Mouse (Mus musculus) adrenal gland, adult 18-20 months (tissue): ENCODE measurements at regions not wholly inside any gene's neighbourhood (a gene's known extent, or its start where the extent isn't known, plus 50 kb on each side); places are given as distances from the start of the nearest gene placed in this dataset.

Source experiments
- DNase-seq, 2 experiments: peaks; one replicate each; pipeline ENCODE4 v3.0.0; 2021 to 2022; ENCODE audit warnings: low spot score in 2 of 2

DNA sequence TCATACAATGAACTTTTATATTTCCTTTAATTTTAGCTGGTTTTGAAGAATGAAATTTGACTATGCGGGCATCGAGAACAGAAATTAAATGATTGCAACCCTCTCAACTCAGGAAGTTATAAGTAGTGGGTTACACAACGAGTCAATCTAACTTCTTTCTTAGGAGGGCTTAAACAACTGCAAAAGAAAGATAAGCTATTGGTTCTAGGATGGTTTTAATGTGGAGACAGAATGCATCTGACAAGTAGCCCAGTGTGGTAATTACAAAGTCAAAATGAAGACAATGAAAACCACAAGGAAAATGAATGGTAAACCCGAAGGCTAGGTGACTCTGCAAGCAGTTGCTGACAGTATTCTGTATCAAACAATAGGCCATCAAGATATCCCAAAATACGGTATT is 598.0 kb upstream of the Arid1b start:
- no peak for DNase-seq

DNA sequence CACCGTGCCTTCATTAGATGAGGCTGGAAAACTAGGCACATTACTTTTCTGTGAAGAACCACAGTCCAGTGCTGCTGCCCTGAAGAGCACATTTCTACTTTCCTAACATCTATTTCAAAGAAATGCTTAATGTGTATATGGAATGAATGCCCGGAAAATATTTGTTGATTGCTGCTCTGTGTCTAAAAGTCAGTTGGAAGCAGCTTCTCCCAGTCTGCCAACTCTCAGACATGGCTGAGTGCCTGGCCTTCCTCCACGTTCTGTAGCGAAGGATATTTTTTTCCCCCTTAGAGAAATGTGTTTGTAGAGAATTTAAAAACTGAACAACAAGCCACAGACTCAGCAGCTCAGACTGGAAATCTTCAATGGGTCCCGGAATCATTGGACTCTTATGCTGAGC is 576.4 kb upstream of the Arid1b start:
- no peak for DNase-seq

DNA sequence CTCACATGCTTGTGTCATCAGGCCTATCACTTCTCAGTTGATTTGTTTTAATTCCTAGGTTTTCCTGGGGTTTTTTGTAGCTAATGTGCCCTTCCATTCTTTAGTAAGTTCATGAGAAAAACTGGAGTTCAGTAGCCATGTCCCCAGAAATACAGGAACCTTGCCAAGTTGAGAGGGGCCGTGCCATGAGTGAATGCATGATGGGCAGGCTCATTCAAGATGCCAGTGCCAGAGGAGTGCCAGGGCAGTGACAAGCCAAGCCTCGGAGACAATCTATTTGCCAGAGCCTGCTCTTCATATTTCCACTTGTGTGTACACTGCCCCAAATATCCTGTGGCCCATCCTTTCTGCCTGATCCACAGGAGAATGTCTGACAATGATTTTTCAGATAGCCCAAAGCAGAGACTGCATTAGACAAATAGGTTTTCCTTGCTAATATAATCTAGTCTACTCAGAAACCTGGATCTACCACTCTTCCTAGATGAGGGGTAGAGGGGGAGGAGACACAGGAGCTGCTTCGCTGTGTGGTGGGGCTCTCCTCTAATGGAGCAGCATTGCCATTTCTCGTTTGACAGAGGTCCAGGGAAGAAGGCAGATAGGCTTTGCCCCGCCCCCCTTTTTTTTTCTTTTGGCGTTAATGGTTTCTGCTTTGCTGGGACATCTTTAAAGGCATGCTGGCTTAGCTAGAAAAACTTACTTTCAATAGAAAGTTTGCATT is 569.5 kb upstream of the Arid1b start:
- no peak for DNase-seq

DNA sequence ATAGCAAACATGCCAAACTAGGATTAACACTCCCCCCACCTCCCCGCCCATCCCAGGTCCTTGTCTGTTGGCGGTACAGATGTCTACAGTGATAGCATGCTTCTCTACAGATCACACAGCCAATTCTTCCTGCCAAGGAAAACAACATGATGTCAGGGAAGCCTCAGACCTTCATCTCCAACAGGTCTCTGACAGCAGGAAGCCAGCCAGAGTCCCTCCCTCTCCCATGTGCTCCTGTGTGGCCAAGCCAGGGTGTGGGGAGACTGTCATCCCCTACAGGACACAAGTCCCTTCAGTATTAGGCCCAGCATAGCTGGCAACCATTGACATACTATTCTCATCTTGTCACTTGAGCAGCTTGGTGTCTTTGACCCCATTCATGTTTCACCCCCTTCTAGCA is 568.8 kb upstream of the Arid1b start:
- no peak for DNase-seq

DNA sequence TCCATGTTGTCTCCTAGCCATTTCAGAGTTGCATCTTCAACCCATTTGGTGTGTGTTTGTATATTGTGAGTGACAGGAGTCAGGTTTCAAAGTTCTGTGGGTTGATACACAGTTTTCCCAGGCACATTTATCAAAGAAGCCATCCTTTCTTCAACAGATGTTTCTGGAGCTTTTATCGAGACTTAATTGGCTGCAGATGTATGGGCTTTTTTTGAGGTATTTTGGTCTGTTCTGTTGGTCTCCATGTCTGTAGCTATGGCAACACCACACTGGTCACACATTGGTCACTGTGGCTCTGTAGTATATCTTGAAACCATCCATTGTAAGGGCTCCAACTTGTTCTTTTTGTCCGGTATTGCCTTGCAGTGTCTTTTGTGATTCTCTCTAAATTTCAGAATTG is 565.1 kb upstream of the Arid1b start:
- no peak for DNase-seq

DNA sequence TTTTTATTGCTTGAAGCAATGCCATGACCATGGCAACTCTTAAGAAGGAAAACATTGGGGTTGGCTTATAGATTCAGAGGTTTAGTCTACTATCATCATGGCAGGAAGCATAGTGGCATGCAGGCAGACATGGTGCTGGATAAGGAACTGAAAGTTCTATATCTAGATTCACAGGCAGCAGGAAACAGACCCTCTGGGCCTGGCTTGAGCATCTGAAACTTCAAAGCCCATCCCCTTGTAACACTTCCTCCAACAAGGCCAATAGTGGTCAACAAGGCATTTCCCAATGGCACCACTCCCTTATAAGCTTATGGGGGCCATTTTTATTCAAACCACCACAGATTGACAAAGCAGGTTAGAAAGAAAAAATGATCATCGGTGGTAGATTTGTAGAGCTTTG is 548.5 kb upstream of the Arid1b start:
- no peak for DNase-seq

DNA sequence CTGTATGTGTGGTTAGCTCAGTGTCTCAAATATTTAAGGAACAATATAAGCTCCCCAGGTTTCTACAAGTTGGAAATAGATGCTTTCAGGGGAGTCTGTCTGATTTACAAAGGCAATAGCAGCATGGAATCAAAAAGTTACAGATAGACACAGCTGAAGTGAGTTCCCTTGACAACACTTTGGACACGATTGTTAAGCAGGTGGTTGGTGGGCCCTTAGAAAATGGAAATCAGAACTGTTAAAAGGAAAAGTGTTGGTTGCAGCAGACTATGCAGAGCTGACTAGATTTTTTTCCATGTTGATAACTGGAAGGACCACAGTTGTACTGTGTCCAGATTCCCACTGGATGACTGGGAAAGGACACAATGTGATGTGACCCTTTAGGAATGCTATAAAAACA is 536.6 kb upstream of the Arid1b start:
- DNase-seq, result no peak

DNA sequence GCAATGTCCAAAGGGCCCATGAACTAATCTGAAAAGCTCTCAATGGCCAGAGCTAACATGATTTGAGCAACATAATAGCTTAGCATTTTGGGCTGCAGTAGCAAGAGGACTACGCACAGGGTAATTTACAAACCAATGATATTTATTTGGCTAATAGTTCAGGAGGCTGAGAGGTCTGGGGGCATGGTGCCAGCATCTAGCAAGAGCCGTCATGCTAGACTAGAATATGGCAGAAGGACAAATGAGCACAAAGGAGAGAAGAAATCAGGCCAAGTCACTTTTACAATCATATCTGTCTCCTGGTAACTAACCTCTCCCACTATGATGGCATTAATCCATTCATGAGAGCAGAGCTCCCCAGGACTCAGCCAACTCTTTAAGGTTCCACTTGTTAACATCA is 532.6 kb upstream of the Arid1b start:
- DNase-seq, result no peak

DNA sequence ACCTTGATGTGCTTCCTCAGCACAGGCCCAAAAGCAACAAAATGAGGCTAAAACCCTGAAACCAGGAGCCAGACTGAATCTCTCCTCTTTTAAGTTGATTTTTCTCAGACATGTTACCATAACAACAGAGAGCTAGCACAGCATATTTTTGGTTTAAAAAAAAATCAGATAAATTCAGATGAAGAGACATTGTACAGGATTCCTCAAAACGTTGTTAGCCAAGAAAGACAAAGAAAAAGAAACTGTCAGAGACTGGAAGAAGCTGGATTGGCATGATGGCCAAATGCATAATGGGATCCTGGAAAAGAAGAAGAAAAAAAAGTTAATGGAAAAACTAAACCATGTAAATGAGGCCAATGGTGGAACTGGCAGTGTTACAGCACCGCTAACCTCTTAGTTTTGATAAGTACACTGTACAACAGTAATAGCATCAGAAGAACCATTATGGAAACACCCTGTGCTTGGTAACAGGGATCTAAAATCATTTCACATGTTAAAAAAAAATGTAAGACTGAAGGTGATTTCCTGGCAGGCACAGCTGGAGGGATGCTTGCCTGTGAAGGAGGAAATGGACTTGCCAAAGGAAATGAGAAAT is 529.7 kb upstream of the Arid1b start:
- no peak for DNase-seq

DNA sequence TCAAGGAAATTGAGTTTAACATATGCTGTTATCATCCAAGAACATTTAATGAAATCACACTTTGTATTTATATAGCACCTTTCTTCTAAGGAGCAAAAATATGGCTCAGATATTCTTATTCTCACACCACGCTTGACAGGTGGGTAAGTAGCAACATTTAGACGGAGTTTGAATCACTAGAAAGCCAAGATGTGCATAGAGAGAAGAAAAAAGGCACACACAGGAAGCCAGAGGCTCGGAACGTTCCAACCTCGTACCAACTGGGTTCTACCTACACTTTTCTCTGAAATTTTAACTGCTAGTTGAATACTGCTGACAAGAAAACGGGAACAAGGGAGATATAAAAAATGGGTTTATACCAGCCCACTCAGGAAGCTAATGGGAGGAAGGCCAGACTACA is 528.4 kb upstream of the Arid1b start:
- DNase-seq, result no peak

DNA sequence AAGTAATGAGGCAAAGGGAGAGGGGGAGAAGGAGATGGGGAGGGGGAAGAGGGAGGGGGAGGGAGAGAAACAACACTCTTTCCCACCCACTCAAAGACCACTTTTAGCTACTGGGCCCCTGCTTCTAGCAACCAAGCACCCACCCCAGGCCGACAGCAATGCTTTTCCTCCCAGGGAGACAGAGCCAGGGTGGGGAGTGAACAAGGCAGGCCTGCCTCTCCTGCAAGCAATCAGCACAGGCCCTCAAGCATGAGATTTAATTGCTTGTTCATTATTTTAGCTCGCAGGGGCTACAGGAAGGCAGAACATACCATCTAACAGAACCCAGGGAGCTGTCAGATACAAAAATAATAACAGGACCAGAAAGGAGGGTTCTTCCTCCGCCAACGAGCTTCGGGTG is 521.7 kb upstream of the Arid1b start:
- no peak for DNase-seq

DNA sequence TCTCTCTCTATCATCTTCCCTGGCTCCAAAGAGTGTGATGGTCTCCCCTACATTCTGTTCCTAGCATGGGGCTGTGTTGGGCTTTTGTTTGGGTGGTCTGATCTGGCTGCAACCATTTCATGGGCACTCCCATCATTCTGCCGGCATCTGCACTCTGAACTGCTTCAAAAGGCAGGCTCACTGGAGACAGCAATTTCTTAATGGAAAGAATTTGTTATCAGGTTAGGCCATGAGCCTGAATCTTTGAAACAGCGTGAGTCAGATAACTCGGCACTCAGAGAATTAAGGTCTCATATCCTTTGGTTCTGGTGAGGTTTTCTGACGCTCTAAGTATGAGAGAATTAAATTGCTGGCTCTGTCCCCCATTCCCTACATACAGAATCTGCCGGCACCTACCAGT is 519.8 kb upstream of the Arid1b start:
- DNase-seq, result no peak

DNA sequence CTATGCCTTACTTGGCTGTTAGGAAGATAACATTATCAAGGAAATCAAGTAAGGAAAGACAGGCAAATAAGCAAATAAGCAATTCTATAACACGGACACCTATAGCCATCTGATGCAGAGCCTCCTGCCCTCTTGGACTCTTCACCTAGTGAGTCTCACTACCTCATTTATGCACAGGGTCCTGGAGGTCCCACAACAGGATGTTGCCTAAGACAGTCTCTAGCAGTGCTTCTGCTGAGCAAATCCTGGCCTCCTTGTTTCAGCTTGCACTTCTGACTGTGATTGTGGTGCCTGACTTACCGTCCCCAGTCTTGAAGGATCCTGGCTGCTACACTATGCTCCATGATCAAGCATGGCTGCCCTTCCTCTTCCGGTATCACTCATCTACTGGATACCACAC is 518.5 kb upstream of the Arid1b start:
- DNase-seq, result no peak

DNA sequence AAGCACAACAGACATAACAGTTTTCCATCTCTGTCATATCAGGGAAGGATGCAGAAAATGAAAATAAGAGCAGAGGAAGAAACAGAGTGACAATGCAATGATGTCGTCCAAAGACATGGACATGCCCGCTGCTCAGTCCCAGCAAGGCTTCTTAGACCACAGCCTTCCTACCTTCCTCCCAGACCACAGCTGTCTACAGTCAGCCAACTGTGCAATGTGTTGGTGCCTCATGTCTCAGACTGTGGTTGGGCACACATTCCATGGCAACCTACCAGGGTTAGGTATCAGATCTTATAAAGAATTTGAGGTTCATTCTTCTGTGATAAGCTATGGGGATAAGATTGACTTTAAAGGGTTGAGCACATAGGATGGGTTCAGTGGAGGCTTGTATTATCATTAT is 499.7 kb upstream of the Arid1b start:
- DNase-seq, result no peak

DNA sequence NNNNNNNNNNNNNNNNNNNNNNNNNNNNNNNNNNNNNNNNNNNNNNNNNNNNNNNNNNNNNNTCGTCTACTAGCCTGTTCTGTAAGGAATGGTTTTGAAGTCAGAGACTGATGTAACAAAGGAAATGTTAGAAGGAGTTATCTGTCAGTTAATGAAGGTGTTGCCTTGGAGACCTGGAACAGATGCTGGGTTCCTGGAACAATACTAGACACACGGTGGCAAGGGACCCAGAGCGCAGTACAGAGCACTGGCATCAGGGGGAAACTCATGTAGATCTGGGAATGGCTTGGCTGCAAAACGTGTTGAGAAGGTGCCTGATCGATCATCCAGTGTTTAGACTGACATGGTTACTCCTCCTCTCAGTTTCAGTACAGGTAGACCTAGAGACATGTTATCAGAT is 493.6 kb upstream of the Arid1b start:
- no peak for DNase-seq

DNA sequence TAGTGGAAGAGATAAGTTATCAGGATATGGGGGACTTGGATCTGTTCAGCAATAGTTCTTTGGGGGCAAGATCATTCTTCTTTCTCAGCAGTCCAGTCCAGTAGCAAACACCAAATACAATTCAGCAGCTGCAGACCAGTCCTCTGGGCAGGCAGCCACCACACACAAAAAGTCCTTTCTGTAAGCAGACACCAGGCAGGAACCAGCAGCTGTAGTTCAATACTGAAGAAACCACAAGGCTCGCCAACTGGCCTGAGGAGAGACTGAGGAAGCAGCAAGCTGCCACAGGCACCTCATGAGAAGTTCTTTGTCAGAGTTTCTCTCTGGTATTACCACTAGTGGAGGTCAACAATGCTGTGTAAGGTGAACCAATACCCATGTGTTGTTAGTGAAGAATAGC is 493.1 kb upstream of the Arid1b start:
- no peak for DNase-seq

DNA sequence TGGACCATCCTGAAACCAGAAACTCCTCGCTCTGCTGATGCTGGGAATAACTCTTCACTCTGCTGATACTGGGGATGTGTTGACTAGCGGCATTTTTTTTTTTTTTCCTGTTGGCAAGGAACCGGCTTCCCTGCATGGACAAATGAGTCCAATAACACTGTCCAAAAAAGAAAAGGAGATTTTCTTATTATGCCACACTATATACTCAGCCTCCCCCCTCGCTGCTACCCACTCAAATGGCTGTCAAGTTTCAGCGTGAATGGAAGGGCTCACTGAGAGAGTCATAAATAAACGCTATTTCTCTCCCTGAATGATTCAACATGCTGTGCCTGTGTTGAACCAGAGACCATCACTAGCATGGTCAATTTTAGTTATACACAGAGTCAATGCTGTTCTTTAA is 489.2 kb upstream of the Arid1b start:
- DNase-seq, result no peak

DNA sequence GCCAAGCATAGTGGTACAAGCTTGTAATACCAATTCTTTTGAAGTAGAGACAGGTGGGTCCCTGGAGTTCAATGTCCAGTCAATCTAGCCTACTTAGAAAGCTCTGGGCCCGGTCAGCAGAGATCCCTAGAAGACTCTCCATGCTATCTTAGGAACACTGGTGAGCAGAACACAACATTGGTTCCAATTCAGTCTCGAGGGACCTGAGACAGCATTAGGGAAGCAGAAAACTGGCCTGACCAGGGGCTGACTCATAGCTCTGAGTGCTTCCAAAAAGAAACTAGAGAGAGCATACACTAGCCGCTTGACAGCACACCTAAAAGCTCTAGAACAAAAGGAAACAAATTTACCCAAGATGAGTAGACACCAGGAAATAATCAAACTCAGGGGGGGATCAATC is 484.6 kb upstream of the Arid1b start:
- DNase-seq, result no peak

DNA sequence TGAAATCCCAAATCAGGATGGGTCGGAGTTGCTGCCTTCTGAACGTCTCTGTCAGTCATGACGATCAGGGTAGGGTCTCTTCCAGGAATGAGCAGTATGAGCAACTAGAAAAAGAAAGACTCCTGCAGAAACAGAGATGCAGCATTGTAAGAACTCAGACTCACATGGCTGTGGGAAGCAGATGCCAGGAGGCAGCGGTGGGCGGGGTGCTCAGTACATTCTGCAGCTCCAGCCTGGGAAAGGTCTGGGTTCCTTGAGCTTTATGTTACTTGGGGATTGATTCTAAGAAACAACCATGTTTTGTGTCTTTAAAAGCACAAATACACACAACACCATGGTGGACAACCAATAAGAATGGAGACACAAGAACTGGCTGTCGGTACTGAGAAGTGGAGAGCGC is 478.0 kb upstream of the Arid1b start:
- no peak for DNase-seq

DNA sequence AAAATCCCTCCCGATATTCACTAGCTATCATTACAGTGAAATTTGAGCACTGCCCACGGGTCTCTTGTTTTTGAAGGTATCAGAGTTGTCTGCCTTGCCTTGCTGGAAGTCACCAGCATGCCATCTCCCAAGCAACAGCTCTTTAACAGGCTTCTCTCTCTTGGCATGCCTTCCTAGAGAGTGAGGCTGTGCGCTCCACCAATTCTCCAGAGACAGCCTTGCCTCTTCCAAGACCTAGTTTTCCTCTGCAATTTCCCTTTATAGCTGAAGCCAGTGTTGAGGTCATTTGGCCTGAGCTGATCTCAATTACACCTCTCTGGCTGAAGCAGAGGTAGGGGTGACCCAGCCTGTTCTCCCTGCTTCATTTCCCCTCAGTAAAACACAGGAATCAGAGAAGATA is 477.3 kb upstream of the Arid1b start:
- DNase-seq, result no peak

DNA sequence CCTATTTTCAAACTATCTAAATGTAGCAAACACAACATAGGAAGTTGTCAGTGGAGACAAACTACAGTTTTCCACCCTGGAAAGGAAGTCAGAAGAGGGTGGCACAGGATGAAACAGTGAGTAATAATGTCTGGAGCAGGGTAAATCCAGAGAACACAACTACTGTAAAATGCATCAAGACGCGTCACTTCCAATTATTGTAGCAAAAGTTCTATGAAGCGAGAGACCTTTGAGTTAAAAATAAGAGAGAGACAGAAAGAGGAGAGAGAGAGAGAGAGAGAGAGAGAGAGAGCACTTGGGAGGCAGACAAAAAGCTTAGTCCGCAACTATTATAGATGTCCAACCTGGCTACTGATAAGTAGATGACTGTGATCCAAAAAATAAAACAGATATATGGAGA is 473.1 kb upstream of the Arid1b start:
- DNase-seq, result no peak

DNA sequence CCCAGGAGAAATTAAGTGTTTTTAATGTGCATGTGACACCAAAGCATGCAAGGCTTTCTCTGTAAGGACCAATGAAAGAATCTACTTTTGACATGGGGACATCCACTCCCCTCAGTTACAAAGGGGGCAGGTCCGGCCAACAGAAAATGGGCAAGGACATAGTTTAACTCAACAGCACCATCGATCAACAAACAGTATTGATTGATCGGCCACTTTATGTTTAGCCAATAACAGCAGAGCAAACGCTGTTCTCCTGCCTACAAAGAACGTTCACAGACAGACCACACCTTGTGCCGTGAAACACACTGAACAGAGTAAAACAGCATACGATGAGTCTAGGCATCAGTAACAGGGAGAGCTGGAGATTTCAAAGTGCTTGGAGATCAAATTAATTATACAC is 467.7 kb upstream of the Arid1b start:
- DNase-seq, result no peak

DNA sequence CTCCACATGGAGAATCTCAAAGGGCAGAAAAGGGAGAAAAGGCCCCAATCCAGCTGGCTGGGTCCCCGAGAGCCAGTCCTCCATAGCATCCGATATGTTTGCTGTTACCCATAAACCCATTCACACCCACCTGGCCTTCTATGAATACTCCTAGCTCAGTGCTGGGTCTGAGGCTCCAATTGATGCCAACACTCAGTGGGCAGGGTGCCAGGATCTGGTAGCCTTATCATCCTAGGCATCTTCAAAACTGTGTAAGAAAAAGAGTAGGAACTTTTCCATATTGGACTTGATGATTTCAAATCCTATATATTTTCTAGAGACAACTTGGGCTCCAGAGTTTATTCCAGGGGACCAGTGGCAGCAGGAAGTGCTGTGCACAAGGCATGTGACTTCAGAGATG is 462.0 kb upstream of the Arid1b start:
- no peak for DNase-seq

DNA sequence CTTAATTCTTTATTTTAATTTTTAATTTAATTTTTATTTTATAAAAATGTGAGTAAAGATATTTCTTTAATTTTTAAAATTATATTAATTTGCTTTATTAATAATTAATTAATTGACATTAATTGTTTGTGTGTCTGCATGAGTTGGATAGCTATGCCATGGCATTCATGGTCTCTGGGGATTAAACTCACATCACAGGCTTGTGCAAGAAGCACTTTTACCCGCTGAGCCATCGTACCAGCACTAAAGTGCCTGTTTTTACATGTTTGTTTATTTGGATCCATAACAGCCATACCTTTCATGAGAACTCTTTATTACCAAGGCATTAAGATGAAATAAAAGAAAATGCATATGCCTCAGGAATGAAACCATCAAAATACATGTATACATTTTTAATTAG is 453.7 kb upstream of the Arid1b start:
- no peak for DNase-seq
